Mouse (Mus musculus): ENCODE results near the gene Pfdn2. TPM values are rescaled to one million over a fixed set of nuclear protein-coding genes. Genes with fewer than 3 reads are reported as not detected.
"Not testable (repeated sequence)": the region's sequence is repeated elsewhere in the genome, so short reads cannot be mapped to it uniquely, and the experiment has no call there.

The Pfdn2 gene
- 10 to 100 TPM; 86.7 to 93.6 TPM for total RNA-seq (2021)
- long read RNA-seq, experiment 1, transcript Pfdn2-202 (4 exons, 1,735 nt) = major isoform, 43 of 45 reads
- long read RNA-seq, experiment 1, partial matches to known transcripts = 1 of 45 reads
- long read RNA-seq, experiment 1, other reads (novel, unspliced or antisense) = 1 of 45 reads
- long read RNA-seq, experiment 2, transcript Pfdn2-202 (4 exons, 1,735 nt) = major isoform, 58 of 59 reads
- long read RNA-seq, experiment 2, partial matches to known transcripts = 0 of 59 reads
- long read RNA-seq, experiment 2, other reads (novel, unspliced or antisense) = 1 of 59 reads

GRCm38 (mm10) chr1:171345225-171346094, at the start of gene Pfdn2, which contains the start of gene Nit1:
Pfdn2 (plus strand) TSS chr1:171345670.
Nit1 (minus strand) TSS chr1:171345646.
- intact Hi-C loops (cut with DNase I; ENCODE audit: low total_unique reads) = no loop called here
- peak; percentile 92 for DNase-seq

- no peak for DNase-seq
- intact Hi-C loops (cut with DNase I; ENCODE audit: low total_unique reads) = no loop called here
Measured at GRCm38 (mm10) chr1:171298226-171298625, 47.2 kb upstream of the Pfdn2 start.

DNA sequence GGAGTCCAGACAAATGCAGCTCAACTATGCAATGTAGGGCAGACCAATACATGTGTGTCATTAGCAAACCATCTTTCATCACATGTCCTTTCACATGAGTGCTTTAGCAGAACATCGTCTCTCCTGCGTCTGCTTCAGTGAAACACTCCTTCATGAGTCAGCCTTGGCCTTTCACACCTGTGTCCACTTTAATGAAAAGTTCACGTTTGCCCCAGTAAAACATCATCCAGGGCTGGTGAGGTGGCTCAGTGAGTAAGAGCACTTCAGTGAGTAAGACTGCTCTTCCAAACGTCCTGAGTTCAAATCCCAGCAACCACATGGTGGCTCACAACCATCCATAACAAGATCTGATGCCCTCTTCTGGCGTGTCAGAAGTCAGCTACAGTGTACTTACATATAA, 39.3 kb upstream of the Pfdn2 start:
- intact Hi-C loops (cut with DNase I; ENCODE audit: low total_unique reads) = not testable (repeated sequence)

GRCm38 (mm10) chr1:171309321-171309720, 36.1 kb upstream of the Pfdn2 start:
- intact Hi-C loops (cut with DNase I; ENCODE audit: low total_unique reads) = no loop called here
- DNase-seq = no peak

More for the DNA sequence above, 39.3 kb upstream of the Pfdn2 start:
- DNase-seq = not testable (repeated sequence)

- DNase-seq = no peak
- intact Hi-C loops (cut with DNase I; ENCODE audit: low total_unique reads) = loop anchor here (2.0 kb wide), 1 partner anchor 37 kb away; no protein-coding TSS in a partner anchor
Measured at GRCm38 (mm10) chr1:171319748-171320147, 25.7 kb upstream of the Pfdn2 start.

DNA sequence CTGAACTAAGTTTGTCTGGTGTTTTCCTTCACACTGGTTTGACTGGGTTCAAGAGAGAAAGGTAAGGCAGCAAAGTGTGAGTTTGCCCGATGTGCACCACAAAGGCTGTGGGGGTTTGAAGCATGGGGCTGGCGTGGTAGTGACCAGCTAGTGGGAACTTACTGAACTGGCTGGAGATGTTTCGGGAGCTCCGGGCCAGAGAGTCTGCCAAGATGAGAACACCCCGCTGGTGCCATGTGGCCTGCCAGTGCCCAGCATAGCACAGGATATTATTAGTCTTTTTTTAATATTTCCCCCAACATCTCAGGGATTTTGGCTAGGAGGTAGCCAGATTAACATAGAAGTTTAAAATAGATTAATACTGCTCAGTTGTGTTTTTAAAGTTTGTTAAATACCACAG, 25.3 kb upstream of the Pfdn2 start:
- intact Hi-C loops (cut with DNase I; ENCODE audit: low total_unique reads) = loop anchor here (2.0 kb wide), 1 partner anchor 37 kb away; no protein-coding TSS in a partner anchor
- no peak for DNase-seq

DNA sequence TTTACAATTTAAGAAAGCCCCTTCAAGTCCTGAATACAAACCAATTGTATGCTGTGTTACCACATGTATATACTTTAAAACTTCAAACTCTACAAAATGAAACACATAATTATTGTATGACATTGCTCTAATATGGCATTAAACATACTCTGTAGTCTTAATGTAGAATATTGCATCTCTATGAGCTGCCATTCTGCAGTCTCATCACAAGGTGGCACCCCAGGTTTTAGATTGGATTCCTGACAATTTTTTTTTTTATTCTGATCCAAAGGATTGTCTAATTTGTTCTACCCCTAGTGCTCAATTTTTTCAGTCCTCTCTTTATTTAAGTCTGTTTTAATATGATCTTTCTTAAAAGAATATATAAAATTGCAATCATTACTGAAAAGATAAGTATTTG, 24.1 kb upstream of the Pfdn2 start:
- intact Hi-C loops (cut with DNase I; ENCODE audit: low total_unique reads) = loop anchor here (2.0 kb wide), 1 partner anchor 35 kb away; no protein-coding TSS in a partner anchor
- no peak for DNase-seq

GRCm38 (mm10) chr1:171322012-171322411, 23.5 kb upstream of the Pfdn2 start:
- intact Hi-C loops (cut with DNase I; ENCODE audit: low total_unique reads) = no loop called here
- no peak for DNase-seq

DNA sequence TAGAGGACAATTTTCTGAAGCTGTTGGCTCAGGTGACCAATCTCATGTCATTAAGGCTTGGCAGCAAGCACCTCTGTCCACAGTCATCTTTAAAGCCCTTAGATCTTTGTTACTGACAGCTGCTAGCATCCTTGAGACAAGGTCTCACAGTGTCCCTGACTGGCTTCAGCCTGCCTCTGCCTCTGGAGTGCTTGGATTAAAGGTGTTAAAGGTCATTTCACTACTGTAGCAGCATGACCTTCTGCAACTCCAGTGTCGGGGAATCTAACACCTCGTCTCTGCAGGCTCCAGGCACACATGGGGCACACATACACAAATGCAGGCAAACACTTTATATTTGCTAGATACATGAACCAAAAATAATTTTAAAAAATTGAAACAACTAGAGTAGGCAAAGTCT, 19.9 kb upstream of the Pfdn2 start:
- intact Hi-C loops (cut with DNase I; ENCODE audit: low total_unique reads) = no loop called here
- DNase-seq = no peak

- DNase-seq; intact Hi-C loops (cut with DNase I; ENCODE audit: low total_unique reads): not testable (repeated sequence)
Measured at GRCm38 (mm10) chr1:171326588-171326987, 18.9 kb upstream of the Pfdn2 start.

- DNase-seq = no peak
- intact Hi-C loops (cut with DNase I; ENCODE audit: low total_unique reads) = no loop called here
Measured at GRCm38 (mm10) chr1:171328244-171328643, 17.2 kb upstream of the Pfdn2 start.

DNA sequence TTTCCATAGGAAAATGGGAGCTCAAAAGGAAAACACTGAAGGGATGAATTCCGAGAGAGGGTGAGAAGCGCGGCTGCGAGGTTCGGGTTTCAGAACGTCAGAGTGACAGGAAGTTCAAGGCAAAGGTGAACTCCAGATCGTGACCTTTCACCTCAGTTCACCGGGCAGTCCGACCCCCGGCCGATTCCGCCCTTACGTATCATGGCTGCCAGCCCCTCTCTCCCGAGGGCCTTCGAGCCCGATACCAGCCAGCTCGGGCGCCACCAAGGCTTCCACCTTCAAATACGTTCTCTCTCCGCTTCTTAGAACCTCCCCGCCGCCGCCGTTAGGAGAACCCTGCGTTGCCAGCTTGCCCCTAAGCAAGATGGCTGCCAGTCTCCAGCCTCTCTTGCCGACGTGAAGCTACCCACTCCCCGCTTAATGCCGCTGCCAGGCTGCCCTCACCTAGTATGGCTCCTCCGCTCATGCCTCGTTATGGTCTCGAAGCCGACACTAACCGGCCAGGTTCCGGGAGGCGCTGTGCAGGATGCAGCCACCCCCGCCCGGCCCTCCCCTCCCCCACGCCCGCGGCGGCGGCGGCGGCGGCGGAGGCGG, 16.5 kb upstream of the Pfdn2 start, which contains the start of gene Dedd:
Gene Dedd, plus strand, starts transcription at position 307 of the 594 bp plus-strand sequence.
- intact Hi-C loops (cut with DNase I; ENCODE audit: low total_unique reads) = no loop called here
- peak; percentile 91 for DNase-seq

GRCm38 (mm10) chr1:171329433-171330215, 15.8 kb upstream of the Pfdn2 start:
- DNase-seq = peak; percentile 86
- intact Hi-C loops (cut with DNase I; ENCODE audit: low total_unique reads) = no loop called here

GRCm38 (mm10) chr1:171330216-171330560, 15.3 kb upstream of the Pfdn2 start:
- DNase-seq = no peak
- intact Hi-C loops (cut with DNase I; ENCODE audit: low total_unique reads) = no loop called here

- intact Hi-C loops (cut with DNase I; ENCODE audit: low total_unique reads) = no loop called here
- no peak for DNase-seq
Measured at GRCm38 (mm10) chr1:171342262-171343207, 2.9 kb upstream of the Pfdn2 start.

- intact Hi-C loops (cut with DNase I; ENCODE audit: low total_unique reads) = no loop called here
- peak; percentile 43 for DNase-seq
Measured at GRCm38 (mm10) chr1:171343922-171344677, 1.4 kb upstream of the Pfdn2 start.

- no peak for DNase-seq
- intact Hi-C loops (cut with DNase I; ENCODE audit: low total_unique reads) = no loop called here
Measured at GRCm38 (mm10) chr1:171344715-171345114, 755 bp upstream of the Pfdn2 start.

DNA sequence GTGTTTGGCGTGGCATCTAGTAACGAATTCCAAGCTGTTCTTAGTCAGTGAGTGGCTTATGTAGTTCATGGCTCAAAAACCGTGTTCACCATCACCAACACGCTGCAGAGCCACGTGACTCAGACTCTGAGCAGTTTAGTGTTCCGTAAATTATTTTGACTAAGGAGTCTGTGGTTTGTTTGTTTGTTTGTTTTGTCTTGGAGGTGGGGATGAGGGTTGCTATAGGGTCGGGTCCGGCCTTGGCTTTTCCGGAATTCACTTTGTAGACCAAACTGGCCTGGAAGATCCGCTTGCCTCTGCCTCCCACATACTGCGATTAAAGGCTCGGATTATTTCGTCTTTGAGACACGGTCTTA, 603 bp downstream of the Pfdn2 start:
- no peak for DNase-seq
- intact Hi-C loops (cut with DNase I; ENCODE audit: low total_unique reads) = no loop called here

Data from gastrocnemius, postnatal 14 days (tissue).